Mouse (Mus musculus) frontal cortex, postnatal 10 days (tissue): ENCODE measurements at regions not wholly inside any gene's neighbourhood (a gene's known extent, or its start where the extent isn't known, plus 50 kb on each side); places are given as distances from the start of the nearest gene placed in this dataset.
A peak's percentile ranks its signal among the peaks of the same experiment; 100 is the strongest.

Experiments used
- DNase-seq, 2 experiments: peaks; one replicate each; pipeline ENCODE4 v3.0.0; 2022; ENCODE audit warnings: low spot score in 2 of 2, mixed read lengths in 1 of 2

- no peak for DNase-seq
These were observed 63.1 kb downstream of the Kcnf1 start for GRCm38 (mm10) chr12:17113465-17114177.

GRCm38 (mm10) chr12:17112781-17113464, 63.8 kb downstream of the Kcnf1 start:
- DNase-seq = no peak

GRCm38 (mm10) chr12:17106220-17106619, 70.5 kb downstream of the Kcnf1 start:
- no peak for DNase-seq

GRCm38 (mm10) chr12:17105057-17105712, 71.5 kb downstream of the Kcnf1 start:
- DNase-seq = no peak

- DNase-seq = no peak
These were observed 74.8 kb downstream of the Kcnf1 start for GRCm38 (mm10) chr12:17101842-17102241.

GRCm38 (mm10) chr12:17097800-17098271, 78.9 kb downstream of the Kcnf1 start:
- peak; percentile 26 to 44 for DNase-seq

DNA sequence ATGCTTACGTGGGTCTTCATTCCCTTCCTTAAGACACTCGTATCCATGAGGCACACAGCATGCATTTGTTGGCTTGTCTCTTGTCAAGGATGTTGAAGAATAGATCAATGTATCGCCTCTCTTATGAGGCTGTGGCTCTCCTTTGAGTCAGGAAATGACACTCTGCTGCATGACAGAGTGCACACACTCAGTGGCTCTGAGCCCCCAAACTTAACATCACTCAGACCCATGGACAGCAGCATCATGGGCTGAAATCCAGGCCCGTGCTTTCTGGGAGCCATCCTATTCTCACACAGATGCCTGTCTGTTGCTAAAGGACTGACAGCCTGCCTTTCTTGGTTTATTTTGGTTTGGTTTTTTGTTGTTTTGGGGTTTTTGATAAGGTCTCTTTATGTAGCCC, 81.9 kb downstream of the Kcnf1 start:
- DNase-seq = no peak

GRCm38 (mm10) chr12:17093772-17094171, 82.2 kb upstream of the 2410004P03Rik start:
- DNase-seq = no peak

DNA sequence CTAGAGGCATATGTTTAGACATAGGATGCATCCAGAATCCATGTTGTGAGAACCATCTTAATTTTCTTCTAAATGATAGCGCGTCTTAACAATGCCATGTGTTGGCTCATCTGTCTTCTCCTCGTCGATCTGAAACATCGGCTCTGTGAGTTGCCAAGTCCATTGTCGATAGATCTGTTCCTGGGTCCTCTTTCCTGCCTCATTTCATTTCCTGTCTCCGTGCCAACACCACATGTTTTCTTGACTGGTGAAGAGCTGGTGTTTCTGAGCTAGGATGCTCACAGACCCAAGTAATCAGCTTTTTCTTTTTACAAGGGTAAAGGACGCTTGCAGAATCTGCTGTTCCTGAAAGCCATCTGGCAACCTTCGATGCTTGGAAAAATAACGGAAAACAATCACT, 79.5 kb upstream of the 2410004P03Rik start:
- no peak for DNase-seq

GRCm38 (mm10) chr12:17089710-17090339, 78.3 kb upstream of the 2410004P03Rik start:
- DNase-seq = no peak

GRCm38 (mm10) chr12:17087388-17087787, 75.9 kb upstream of the 2410004P03Rik start:
- no peak for DNase-seq

GRCm38 (mm10) chr12:17085209-17085574, 73.7 kb upstream of the 2410004P03Rik start:
- DNase-seq = no peak

DNA sequence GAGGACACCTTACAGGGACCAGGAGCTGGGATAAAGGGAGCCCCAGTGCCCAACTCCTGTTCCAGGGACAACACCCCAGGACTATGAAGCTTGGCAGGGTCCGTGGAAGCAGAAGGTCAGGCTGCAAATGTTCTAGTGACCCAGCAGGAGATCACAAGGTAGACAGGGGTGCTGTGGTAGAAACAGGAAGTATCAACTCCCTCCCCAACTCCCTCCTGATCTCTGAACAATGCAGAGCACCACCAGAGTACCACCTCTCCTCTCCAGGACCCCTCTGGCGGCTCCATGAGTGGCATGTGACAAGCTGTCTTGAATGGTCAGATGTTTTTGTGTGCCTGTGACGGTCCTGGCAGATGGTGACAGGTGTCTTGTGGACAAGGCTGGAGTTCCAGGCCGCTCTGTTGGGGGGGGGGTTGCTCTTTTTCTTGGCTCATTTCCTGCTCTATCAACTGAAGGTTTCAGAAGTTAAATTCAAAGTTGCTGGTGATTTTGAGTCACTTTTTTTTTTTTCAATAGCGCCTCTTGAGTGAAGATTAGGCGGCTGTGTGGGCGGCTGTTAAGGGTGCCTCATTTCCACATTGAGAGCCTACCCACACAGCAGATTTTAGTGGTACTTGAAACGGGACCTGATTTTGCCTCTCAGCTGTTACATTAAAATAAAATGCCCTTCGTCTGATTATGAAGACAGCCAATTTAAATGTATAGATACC, 73.1 kb upstream of the 2410004P03Rik start:
- DNase-seq = peak; percentile 49 to 61

DNA sequence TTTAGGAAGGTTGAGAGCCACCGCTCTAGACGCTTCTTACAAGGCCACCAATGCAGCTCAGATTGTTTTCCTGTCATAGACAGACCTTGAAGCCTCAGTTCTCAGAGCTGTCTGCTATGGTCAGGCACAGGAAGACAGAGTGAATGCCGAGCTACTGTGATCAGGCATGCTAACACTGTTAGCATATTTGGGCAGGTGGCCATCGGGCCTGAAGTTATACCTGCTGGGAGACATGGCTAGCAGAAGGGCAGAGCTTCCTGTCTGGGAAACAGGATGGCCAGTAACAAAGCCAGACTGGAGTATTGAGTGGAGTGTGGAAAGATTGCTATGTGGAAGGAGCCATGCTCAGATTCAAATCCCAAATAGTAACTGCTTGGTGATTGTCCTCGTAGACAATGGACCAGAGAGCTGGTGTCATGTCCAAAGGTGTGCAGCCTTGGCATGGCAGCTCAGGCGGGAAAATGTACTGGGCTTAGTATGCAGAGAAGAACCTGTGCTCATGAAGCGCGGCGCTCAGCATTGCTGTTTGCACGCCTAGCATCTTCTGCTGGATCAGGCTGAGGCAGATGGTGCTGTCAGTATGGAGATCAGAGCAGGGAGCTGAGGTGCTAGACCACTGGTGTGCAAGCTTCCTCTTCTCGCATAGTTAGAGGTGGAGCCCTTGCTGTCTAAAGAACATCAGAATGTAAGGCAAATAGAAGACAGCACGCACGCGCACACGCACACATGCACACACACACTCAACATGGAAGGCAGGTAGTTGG, 60.3 kb upstream of the 2410004P03Rik start:
- DNase-seq = no peak

DNA sequence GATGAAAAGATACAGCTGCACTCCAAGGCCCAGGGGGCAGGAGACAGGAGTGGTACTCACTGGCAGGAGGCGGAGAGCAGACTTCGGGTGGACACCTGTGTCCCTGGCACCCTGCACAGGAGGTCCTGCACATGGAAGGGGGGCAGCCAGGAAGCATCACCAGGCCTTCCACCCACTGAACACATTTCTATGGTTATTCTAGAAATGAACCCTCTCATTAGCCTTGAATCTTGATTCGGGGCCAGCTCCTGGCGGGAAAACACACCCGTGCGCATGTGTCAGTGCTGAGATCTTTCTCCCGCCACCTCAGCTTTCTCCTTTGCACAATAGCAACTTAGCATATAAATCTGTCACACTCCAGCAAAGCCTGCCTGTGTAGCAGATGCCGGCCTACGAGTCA, 58.3 kb upstream of the 2410004P03Rik start:
- peak; percentile 54 to 79 for DNase-seq

- no peak for DNase-seq
These were observed 57.6 kb upstream of the 2410004P03Rik start for GRCm38 (mm10) chr12:17069161-17069560.

DNA sequence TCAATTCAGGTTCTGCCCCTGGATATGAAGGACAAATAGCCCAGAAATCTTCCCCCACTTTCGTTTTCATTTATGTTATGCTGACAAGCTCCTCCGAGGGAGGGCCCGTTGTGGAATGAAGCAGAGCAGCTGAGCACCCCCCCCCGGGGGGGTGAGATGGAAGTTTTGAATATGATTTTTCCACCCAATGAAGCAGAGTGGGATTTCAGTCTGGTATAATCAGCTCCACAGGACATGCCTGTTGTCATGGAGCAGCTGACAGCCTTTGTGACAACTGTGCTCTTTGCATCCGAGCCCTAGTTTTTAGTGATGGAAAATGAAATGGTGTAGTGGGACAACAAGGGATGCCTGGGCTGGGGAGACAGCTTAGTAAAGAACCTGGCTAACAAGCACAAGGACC, 52.4 kb upstream of the 2410004P03Rik start:
- no peak for DNase-seq
